Mouse (Mus musculus) urinary bladder, postnatal 10 days (tissue): ENCODE results near the gene Acot7.

Source experiments
- DNase-seq: peaks from one replicate; pipeline ENCODE4 v3.0.0; 2022; ENCODE audit warnings: low spot score

Gene Acot7

DNA sequence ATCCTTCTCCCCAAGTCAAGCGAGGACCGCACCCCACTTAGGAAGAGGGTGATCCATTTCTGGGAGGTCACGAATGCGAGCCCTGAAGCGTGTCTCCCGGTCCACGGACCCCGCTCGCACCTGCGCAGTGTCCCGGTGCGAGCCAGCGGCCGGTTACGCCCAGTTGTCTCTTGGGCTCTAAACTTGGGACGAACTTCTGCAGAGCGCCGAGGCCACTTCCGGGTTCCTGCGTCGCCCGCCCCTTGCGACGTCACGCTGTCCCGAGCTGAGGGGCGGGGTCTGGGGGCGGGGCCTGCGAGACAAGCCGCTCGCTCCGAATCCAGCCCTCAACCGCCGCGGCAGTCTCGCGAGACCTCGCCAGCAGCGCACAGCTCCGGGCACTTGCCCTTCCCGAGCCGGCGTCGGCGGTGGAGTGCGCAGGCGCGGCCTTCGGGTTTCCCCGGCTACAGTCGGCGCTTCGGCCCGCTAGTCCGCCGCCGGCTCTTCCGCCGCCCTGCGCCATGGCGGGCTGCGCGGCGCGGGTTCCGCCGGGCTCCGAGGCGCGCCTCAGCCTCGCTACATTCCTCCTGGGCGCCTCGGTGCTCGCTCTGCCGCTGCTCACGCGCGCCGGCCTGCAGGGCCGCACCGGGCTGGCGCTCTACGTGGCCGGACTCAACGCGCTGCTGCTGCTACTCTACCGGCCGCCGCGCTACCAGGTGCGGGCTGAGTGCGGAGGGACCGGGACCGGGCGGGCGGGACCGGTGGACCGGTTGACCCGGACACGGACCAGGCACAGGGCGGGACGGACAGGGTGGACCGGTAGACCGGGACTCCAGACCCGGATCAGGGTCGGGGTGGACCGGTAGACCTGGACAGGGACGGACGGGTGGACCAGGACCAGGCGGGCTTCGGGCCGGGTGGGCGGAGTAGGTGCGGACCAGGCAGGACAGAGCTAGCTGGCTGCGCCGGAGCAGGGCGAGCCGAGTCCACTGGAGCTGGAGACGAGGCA, 119.2 kb downstream of the Acot7 start, which contains the start of gene Icmt:
TSS of gene Icmt (plus strand) at position 354 of the 988 bp plus-strand sequence.
- peak; percentile 99 for DNase-seq

GRCm38 (mm10) chr4:152298836-152299235, 120.9 kb downstream of the Acot7 start:
- DNase-seq: no peak

GRCm38 (mm10) chr4:152300375-152300774, 122.4 kb downstream of the Acot7 start:
- DNase-seq: no peak

DNA sequence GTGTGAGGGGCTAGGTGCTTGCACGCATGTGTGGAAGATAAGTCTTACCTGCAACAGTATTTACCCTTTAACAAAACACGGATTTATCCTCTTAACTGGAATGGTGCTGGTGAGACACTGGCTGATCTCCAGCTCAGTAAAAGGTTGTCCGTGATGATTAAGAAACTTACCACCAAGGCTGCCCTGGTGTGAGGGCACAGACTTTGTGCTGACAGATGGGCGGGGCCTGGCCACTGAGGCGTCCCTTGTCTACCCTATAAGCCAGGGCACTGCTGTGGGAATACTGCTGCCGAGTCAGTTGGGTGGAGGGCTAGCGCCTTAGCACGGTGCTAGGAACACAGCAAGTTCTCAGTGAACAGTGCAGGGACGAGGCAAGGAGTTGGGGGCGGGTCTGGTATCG, 124.1 kb downstream of the Acot7 start:
- DNase-seq: no peak

GRCm38 (mm10) chr4:152303172-152303571, 125.2 kb downstream of the Acot7 start:
- no peak for DNase-seq

GRCm38 (mm10) chr4:152304685-152305084, 126.8 kb downstream of the Acot7 start:
- DNase-seq: no peak

DNA sequence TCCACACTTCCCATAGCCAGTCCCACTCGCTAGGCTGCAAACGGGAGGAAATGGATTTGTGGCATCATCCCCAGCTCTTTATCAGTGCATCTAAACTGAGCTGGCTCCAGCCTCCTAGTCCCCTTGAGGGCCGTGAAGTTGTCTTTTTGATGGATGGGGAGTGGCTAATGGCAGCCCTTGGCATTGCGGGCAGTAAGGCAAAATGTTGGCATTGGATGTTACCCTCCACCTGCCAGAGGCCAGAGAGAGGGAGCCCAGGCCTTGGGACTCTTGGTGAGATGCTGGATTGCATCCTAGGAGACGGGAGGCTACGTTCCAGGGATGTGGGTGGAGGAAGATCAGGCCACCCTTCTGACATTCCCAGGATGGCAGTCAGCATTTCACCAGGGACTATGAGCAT, 128.1 kb downstream of the Acot7 start:
- DNase-seq: no peak

DNA sequence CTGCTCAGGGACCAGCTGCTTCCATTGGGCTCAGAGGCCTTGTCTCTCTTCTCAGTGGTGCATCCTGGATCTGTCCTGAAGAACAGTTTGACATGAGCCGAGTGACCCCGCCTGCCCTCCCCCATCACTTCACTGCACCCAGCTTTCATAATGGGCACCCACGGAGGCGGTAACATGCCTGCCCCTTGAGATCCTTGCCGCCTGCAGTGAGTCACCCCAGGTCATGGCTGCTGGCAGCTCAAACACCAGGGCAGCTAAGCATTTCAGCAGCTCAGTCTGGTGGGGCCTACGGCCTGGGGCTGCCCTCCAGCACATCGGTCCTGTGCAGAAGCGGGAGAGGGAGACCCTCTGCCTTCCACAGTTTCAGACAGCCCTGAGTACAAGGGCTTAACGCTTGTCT, 129.6 kb downstream of the Acot7 start:
- no peak for DNase-seq

- DNase-seq: no peak
Measured at GRCm38 (mm10) chr4:152312186-152312585, 134.3 kb downstream of the Acot7 start.

DNA sequence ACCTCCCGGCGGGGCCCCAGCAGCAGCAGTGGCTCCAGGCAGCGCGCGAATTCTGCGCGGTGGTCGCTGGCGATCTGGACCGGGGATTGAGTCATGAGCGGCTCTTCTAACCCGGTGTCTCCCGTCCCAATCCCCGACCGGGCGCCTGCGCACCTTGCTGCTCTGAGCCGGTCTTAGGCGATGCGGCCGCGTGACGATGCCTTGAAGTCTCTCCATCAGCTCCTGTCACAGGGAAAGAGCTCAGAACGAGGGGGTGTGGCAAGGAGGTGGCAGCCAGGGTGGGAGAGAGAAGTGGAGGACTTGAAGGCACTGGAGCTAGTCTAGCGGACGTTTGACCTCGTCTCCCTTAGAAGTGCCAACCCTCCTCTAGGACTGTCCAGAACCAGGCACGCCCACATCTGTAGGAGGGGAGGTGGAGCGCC, 135.3 kb downstream of the Acot7 start:
- no peak for DNase-seq

- no peak for DNase-seq
Measured at GRCm38 (mm10) chr4:152313934-152314333, 136.0 kb downstream of the Acot7 start.

DNA sequence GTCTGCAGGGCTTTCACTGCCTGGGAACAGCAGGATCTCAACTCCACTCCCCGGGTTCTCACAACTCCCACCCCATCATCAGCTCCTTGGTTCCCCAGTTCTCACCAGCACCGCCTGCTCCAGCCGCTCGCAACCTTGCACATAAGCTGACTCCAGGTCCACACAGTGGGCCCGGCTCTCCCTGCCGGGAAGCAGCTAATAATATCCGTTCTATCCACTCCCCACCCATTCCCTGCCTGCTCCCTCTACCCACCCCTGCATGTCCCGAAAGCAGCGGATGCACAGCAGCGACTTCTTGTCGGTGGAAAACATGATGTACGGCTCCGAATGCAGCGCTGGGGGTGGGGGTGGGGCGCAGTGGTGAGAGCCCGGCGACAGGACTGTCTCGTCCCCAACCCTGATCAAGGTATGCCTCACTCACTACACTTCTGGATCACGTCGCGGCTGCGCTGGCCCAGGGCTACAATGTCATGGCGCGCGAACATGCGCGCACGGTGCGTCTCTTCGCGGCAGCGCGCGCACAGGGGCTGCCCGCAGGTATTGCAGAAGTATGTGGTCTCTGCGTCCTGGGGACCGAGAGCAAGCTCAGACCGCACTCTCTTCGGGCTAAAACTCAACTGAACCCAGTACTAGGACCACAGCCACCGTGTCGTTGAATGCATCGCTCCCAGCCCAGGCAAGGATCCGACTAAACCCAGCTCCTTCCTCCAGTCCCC, 137.7 kb downstream of the Acot7 start:
- DNase-seq: no peak

DNA sequence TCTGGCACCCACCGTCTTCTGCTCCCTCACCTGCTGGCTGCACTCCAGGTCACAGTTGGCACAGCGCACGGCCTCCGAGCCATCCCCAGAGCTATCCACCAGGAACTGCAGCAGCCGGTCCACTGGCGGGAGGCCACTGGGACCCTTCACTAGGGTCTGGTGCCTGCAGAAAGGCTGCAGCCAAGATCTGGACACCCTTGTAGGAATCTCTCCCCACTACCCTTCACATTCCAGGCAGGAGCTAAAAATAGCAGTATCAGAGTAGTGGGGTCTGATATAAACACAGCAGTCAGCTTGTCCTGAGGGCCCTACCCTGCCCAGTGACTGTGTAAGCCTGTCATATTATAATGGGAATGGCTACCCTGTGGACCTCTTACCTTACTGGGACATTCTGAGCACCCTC, 139.7 kb downstream of the Acot7 start:
- DNase-seq: no peak

DNA sequence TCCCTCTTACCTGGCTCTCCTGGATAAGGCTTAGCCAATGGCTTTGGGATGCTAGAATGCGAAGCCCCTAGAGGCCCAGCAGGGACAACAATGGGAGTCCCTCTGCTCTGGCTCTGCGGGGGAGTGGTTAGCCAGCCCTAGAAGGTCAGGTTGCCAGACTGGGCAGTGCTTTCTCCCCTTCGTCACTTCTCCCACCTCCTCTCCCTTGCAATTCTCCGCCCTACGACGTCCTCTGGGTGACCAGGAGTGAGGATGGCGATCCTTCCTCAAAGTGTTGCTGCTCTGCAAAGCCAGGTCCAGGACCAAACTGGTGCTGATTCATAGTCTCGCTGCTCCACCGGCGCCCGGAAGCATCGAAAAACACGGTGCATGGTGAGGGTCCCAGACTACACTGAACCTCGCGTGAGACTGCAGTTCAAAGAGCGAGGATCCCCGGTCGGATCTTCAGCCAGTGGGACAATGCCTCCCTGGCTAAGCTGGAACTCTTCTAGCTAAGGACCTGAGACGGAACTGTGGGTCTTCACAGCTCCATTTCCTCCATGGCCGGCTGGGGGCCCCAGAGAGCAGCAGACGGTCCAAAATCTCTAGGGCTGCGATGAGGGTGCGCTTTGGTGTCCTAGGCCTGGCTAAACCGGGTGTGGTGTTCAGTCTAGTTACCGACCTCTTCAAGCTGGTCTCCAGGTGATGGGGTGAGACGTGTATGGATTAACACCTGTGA, 140.7 kb downstream of the Acot7 start, which contains the start of gene Rnf207:
TSS of gene Rnf207 (minus strand) at position 477 of the 718 bp plus-strand sequence.
- DNase-seq: no peak
